Mouse (Mus musculus) cortical plate, adult 2 months (tissue): ENCODE measurements at regions not wholly inside any gene's neighbourhood (a gene's known extent, or its start where the extent isn't known, plus 50 kb on each side); places are given as distances from the start of the nearest gene placed in this dataset.

Experiments
- CTCF ChIP-seq: fragments of 200-500 bp; IDR thresholded peaks from 2 replicates; pipeline ENCODE4 v1.5.1; 2011; ENCODE audit warnings: mild to moderate bottlenecking, control low read depth, low read length; ENCODE audit not compliant: insufficient read depth; ENCODE audit errors: extremely low read depth
- POLR2A ChIP-seq: fragments of 200-500 bp; IDR thresholded peaks from 2 replicates; pipeline ENCODE4 v1.6.1; 2011; ENCODE audit warnings: mild to moderate bottlenecking, low read length, control low read depth; ENCODE audit not compliant: insufficient read depth; ENCODE audit errors: extremely low read depth

GRCm38 (mm10) chr1:105123936-105124335 lies 232.6 kb downstream of the Rnf152 start:
- TF ChIP-seq CTCF (no peak), POLR2A (no peak)
